Mouse (Mus musculus) heart, embryonic 10.5 days (tissue): ENCODE data around the gene Gstt2. TPM values are rescaled to one million over a fixed set of nuclear protein-coding genes. Genes with fewer than 3 reads are reported as not detected.
"Not testable (repeated sequence)": the region's sequence is repeated elsewhere in the genome, so short reads cannot be mapped to it uniquely, and the experiment has no call there.

Experiments
- DNase-seq: peaks from one replicate; pipeline ENCODE4 v3.0.0-alpha.2; 2017; ENCODE audit warnings: low spot score
- H3K27ac ChIP-seq: fragments of 300-500 bp; sonication (generic); 2 replicates; pipeline ENCODE4 v1.5.1; 2016; ENCODE audit warnings: mild to moderate bottlenecking
- H3K27me3 ChIP-seq: fragments of 300-500 bp; sonication (generic); 2 replicates; pipeline ENCODE4 v1.6.1; 2016; ENCODE audit warnings: mild to moderate bottlenecking; ENCODE audit not compliant: poor library complexity, insufficient read depth, severe bottlenecking
- H3K36me3 ChIP-seq: fragments of 300-500 bp; sonication (generic); 2 replicates; pipeline ENCODE4 v1.6.1; 2016; ENCODE audit warnings: mild to moderate bottlenecking, moderate library complexity
- H3K4me1 ChIP-seq: fragments of 300-500 bp; sonication (generic); 2 replicates; pipeline ENCODE4 v1.6.1; 2016; ENCODE audit warnings: mild to moderate bottlenecking
- H3K4me3 ChIP-seq: fragments of 300-500 bp; sonication (generic); 2 replicates; pipeline ENCODE4 v1.5.1; 2016; ENCODE audit warnings: mild to moderate bottlenecking, moderate library complexity
- H3K9me3 ChIP-seq: fragments of 300-500 bp; sonication (generic); 2 replicates; pipeline ENCODE4 v1.6.1; 2016; ENCODE audit warnings: mild to moderate bottlenecking, moderate library complexity
- WGBS: fragments of 180-500 bp; shearing (Covaris S2); methylation state at CpG from one replicate; pipeline ENCODE4 v1.1.7; 2016; 5-methylcytosine and 5-hydroxymethylcytosine counted together
- polyA plus RNA-seq: library from polyadenylated mRNA; unstranded; fragments of >200 nt; fragmentation: Nextera tagmentation; extraction: Ambion mirVana; gene quantifications from 2 replicates; pipeline ENCODE4 v1.2.1, GENCODE M21; 2016

Gene Gstt2
- polyA plus RNA-seq, 1 experiment from 2014 or later: 11.4 TPM

DNA sequence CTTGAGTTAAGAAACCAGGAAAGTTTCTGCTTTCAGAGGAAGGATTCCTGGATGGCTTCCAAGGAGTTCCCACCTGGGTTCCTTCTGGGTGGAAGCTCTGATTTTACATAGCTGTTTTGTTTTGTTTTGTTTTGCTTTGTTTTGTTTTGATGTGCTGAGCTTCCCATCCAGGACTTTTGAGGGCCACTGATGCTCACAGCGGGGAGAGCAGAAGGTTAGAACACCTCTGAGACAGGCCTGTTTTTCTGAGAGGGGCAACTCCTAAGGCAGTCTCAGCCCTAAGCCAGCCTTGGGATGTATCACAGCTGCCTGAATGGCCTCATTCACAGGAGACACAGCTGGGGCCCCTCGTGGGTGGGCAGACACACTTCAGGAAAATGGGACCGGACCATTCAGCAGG lies 14.5 kb upstream of the Gstt2 start:
- H3K9me3 ChIP-seq: no peaks in the 10 kb centered on the region
- H3K27me3 ChIP-seq: no peaks in the 10 kb centered on the region
- H3K4me3 ChIP-seq: no peak overlapping the region
- DNase-seq: no peak
- H3K36me3 ChIP-seq: peaks cover 8% of the 10 kb centered on the region; the same call in 1 of the 2 replicates
- H3K4me1 ChIP-seq: peaks cover 5% of the 10 kb centered on the region; the same call in 1 of the 2 replicates
- H3K27ac ChIP-seq: no peak overlapping the region
- WGBS: 39% methylated on average over 3 of the region's 3 CpGs

DNA sequence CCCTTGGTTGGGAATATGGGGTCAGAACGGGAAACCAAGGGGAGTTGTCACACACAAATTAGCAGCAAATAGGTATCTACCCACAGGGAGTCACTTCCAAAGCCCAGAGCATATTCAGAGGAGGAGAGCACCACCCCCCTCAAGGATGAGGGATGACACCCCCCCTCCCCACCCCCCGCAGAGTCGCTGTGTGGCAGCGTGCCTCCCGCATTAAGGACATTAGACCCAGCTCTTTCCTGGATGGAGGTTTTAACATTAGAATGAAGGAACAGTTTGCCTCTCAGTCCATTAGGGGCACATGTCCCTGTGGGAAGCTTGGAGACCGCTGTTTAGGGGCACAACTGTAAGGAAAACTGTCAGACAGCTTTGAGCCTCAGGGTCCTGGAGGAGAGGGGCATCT lies 13.9 kb upstream of the Gstt2 start:
- 0 out of 2 replicates have a peak, but pooled peaks cover 2% of the 10 kb centered on the region for H3K36me3 ChIP-seq
- no peak overlapping the region for H3K4me3 ChIP-seq
- H3K27me3 ChIP-seq: no peaks in the 10 kb centered on the region
- WGBS: 5% methylated on average over 6 of the region's 6 CpGs
- no peaks in the 10 kb centered on the region for H3K9me3 ChIP-seq
- H3K27ac ChIP-seq: no peak overlapping the region
- no peak for DNase-seq
- H3K4me1 ChIP-seq: peaks cover 5% of the 10 kb centered on the region; the same call in 1 of the 2 replicates

DNA sequence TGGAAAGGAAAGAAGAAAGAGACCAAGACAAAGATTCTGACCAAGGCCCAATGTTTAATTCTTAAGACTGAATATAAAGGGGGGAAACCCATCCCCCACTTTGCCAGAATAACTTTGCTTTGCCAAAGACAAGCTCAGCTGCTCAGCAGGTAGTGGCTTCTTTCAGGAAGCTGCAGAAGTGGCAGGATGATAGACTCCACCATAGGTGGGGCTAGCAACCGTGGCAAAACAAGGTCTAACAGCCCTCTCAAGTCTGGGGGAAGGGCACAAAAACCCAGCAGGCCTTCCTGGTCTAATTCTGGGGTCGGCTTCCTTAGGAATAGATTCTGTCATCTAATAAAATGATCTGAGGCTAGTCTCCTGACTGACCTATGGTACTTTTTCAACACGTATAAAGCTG lies 11.2 kb upstream of the Gstt2 start:
- DNase-seq: no peak
- Histone ChIP-seq H3K4me3 (no peak overlapping the region), H3K9me3 (no peaks in the 10 kb centered on the region), H3K36me3 (no peaks in the 10 kb centered on the region), H3K4me1 (peaks cover 5% of the 10 kb centered on the region; the same call in 1 of the 2 replicates), H3K27me3 (no peaks in the 10 kb centered on the region), H3K27ac (no peak overlapping the region)
- 20% methylated on average over 3 of the region's 3 CpGs for WGBS

DNA sequence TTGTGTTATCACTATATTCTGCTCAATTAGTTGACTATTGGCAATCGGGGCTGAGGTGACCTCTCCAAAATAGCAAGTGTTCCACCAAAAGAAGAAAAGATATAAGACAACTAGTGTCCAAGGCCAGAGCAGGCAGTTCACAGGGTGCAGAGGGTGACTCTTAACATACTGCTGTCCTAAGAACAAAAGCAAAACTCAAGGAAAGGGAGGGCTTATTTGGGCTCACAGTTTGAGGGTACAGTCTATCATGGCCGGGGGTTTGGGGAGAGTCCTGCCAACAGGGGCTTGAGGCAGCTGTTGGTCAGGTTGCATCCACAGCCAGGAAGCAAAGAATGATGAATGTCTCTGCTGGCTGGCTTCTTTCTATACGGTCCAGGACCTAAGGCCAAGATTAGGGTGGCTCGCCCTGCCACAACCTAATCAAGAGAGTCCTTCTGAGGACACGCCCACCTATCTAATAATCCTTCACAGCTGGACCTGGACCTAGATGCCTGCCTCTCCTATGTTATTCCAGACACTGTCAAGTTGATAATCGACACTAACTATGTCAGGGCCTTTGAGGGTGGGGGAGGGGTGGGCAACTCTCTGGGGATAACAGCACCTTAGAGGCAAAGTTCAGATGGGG lies 8.2 kb upstream of the Gstt2 start:
- Histone ChIP-seq H3K4me3 (no peak overlapping the region), H3K4me1 (no peaks in the 10 kb centered on the region), H3K36me3 (no peaks in the 10 kb centered on the region), H3K27ac (no peak overlapping the region), H3K27me3 (peaks cover 10% of the 10 kb centered on the region; the same call in 1 of the 2 replicates), H3K9me3 (no peaks in the 10 kb centered on the region)
- WGBS: 66% methylated on average over 6 of the region's 6 CpGs
- DNase-seq: no peak

DNA sequence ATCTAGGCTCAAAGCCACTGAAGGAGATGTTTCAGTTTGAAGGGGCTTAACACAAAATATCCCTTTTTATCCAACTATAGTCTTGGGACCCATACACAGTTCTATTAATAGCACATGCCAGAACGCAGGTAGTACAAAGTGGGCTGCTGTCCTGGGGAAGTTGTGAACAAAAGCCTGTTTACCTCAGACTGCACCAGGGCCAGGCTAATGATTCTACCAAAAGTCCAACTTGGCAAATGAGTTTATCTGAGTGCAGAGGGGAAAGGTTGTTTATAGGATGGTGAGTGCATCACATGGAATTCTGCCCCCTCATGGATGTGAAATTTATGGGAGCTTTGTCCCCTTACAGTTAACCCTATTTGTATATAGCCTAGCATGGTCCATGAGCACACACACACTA lies 7.6 kb upstream of the Gstt2 start:
- 60% methylated on average over 1 of the region's 1 CpGs for WGBS
- no peaks in the 10 kb centered on the region for H3K36me3 ChIP-seq
- H3K27ac ChIP-seq: no peak overlapping the region
- no peaks in the 10 kb centered on the region for H3K9me3 ChIP-seq
- H3K27me3 ChIP-seq: peaks cover 10% of the 10 kb centered on the region; the same call in 1 of the 2 replicates
- H3K4me3 ChIP-seq: no peak overlapping the region
- no peaks in the 10 kb centered on the region for H3K4me1 ChIP-seq
- no peak for DNase-seq

DNA sequence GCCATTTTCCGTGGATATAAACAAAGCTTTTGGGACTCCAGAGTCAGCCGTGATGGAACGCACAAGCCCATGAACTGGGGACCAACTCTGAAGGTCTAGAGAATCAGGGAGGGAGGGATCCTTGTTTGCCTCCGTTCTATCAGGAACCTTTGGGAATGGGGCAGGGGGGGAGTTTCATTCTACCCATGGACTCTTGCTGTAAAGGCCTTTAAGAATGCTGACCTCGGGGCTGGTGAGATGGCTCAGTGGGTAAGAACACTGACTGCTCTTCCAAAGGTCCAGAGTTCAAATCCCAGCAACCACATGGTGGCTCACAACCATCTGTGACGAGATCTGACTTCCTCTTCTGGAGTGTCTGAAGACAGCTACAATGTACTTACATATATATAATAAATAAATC lies 6.7 kb upstream of the Gstt2 start:
- not testable (repeated sequence) for DNase-seq, H3K36me3 ChIP-seq, H3K27ac ChIP-seq, H3K4me1 ChIP-seq, H3K4me3 ChIP-seq, H3K27me3 ChIP-seq, H3K9me3 ChIP-seq
- WGBS: 84% methylated on average over 6 of the region's 6 CpGs

DNA sequence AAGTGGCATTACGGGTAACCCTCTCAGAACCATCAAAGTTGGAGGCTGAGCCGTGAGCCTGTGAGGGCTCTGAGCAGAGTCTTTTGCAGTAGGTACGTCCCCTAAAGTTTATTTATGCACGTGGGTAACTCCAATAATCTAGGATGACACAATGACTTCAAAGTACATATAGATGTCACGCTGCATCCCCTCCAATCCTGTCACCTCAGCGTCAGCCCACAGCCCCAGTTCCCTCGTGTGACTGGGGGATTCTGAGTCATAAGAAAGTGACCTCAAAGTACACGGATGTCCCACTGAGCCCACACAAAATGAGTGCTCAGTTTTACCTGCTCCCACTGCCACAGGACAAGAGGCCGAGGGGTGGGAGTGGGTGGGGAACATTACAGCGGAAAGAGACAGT lies 1.9 kb upstream of the Gstt2 start:
- DNase-seq: no peak
- no peaks in the 10 kb centered on the region for H3K9me3 ChIP-seq
- no peaks in the 10 kb centered on the region for H3K36me3 ChIP-seq
- H3K4me3 ChIP-seq: no peak overlapping the region
- H3K27me3 ChIP-seq: peaks cover 11% of the 10 kb centered on the region; the same call in 1 of the 2 replicates
- 83% methylated on average over 10 of the region's 10 CpGs for WGBS
- no peak overlapping the region for H3K27ac ChIP-seq
- peaks cover 43% of the 10 kb centered on the region for H3K4me1 ChIP-seq

DNA sequence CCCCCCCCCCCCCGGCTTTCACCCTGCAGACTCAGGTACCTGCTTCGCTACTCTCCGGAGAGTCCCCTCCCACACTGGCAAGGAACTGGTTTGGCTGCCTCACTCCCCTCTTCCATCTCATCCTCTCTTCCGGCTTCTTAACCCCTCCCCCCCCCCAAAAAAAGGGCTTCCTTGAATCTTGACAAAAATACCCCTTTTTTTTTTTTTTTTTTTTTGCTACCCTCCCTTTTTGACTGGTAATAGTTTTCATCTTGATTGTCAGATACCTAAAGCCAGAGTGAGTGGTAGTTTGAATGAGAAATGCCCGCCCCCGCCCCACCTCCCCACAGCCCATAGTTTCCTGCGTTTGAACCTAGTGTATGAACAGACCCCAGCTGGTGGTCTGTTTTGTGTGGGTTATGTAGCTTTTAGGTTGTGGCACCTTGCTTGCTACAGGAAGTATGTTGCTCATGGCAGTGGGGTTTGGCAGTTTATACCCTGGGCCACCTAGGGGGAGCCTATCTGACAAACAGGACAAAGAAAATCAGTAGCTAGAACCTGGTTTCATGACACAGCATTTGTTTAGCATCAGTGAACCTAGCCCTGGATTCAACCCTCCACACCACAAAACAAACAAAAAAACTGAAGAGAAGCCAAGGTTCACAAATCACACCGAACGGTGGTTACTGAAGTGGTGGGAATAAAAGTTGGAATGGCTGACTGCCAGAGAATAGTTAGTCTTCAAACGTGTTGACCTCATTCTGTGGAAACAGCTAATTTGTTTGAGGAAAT lies 1.3 kb downstream of the Gstt2 start:
- Histone ChIP-seq H3K36me3 (no peaks in the 10 kb centered on the region), H3K9me3 (no peaks in the 10 kb centered on the region), H3K27me3 (peaks cover 23% of the 10 kb centered on the region), H3K4me3 (peak overlapping the region; percentile 62), H3K4me1 (peaks cover 51% of the 10 kb centered on the region), H3K27ac (peak overlapping the region; percentile 77)
- no peak for DNase-seq
- WGBS: 24% methylated on average over 7 of the region's 10 CpGs

DNA sequence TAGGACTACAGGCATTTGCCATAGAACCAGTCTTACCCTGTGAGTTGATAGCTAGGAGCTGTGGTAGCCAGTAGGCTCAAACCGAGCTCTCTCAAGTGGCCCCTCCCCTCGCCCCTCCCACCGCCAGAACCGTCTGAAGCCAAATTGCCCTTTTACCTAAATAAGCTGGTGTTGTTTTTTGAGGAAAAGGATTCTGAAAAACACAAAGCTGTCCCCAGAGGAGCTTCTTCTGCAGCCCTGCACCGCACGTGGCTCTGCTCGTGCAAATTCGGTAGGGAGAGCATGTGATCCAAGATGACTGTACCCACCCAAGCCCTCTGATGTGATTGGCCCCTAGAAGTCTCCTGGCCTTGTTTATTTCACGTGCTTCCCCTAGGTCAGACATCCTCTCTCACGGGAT lies 1.9 kb downstream of the Gstt2 start:
- peaks cover 51% of the 10 kb centered on the region for H3K4me1 ChIP-seq
- no peaks in the 10 kb centered on the region for H3K9me3 ChIP-seq
- H3K4me3 ChIP-seq: peak overlapping the region; percentile 62
- H3K27me3 ChIP-seq: peaks cover 20% of the 10 kb centered on the region
- WGBS: under 1% methylated on average over 10 of the region's 10 CpGs
- peak overlapping the region; percentile 77 for H3K27ac ChIP-seq
- no peaks in the 10 kb centered on the region for H3K36me3 ChIP-seq
- peak; percentile 85 for DNase-seq

DNA sequence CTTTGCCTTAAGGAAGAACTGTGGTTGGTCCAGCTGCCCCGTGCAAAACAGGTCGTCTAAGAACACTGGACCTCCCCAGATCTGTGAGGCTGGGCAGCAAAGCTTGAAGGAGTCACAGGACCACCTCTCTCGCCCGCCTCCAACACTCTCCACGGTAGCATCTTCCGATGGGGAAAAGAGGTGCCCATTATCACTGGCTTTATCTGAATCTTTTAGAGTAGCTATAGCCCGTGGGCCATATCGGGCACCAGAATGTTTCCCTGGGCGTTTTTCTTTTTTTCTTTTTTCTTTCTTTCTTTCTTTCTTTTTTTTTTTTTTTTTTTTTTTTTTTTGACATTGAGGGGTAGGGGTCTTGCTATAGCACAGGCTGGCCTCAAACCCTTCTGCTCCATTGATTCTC lies 2.5 kb downstream of the Gstt2 start:
- H3K9me3 ChIP-seq: no peaks in the 10 kb centered on the region
- no peaks in the 10 kb centered on the region for H3K36me3 ChIP-seq
- peaks cover 20% of the 10 kb centered on the region for H3K27me3 ChIP-seq
- peak overlapping the region; percentile 83 for H3K27ac ChIP-seq
- WGBS: 10% methylated on average over 9 of the region's 9 CpGs
- DNase-seq: no peak
- peaks cover 51% of the 10 kb centered on the region for H3K4me1 ChIP-seq
- peak overlapping the region; percentile 62 for H3K4me3 ChIP-seq

DNA sequence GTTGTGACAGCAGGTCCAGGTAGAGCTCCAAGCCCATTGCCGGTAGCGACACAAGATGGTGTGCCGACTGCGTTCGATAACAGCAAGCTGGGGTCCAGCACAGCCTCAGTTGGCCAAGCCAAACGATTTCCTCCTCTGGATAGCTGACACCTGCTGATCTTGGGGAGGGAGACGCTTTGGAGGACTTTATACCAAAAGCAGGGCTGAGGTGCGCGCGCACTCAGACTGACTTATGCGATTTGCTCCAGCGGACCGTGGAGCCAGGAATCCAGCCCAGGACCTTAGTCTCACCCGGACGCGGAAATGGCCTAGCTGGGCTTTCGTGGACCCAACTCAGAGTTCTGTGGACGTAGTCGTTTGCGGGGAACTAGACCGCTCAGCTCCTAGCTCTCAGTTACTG lies 3.0 kb downstream of the Gstt2 start:
- Histone ChIP-seq H3K27me3 (peaks cover 20% of the 10 kb centered on the region), H3K27ac (peak overlapping the region; percentile 83), H3K36me3 (no peaks in the 10 kb centered on the region), H3K9me3 (no peaks in the 10 kb centered on the region), H3K4me1 (peaks cover 51% of the 10 kb centered on the region), H3K4me3 (peak overlapping the region; percentile 62)
- DNase-seq: peak; percentile 86
- WGBS: under 1% methylated on average over 21 of the region's 21 CpGs

DNA sequence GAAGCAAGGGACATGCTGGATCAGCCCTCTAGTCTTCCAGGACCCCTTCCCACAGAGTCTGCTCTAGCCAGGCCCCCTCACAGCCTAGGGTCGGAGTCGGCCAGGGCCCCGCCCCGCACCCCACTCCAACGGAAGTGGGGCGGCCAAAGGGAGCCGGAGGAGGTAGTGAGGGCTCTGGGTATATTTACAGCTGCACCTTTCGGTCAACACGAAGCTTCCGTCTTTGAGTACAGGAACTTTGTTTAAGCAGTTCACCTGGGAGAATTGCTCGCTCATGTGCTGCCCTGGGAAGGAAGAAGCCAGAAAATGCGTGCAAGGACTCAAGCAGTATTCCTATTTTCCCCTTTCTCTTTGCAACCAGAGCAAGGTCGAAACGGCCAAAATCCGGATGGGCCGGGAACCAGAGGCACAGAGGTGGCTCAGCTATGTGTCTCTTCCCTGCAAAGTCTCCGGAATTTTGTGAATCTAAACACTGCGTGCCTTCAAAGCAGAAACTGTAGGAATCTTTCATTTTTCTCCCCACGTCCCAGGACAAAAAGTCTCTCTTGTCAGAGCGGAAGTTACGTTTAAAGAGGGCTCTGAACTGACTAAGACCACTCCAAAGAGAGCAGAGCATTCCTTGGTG lies 3.7 kb downstream of the Gstt2 start:
- Histone ChIP-seq H3K4me3 (peak overlapping the region; percentile 62), H3K4me1 (peaks cover 49% of the 10 kb centered on the region), H3K36me3 (no peaks in the 10 kb centered on the region), H3K27ac (peak overlapping the region; percentile 83), H3K9me3 (no peaks in the 10 kb centered on the region), H3K27me3 (peaks cover 20% of the 10 kb centered on the region)
- 15% methylated on average over 21 of the region's 21 CpGs for WGBS
- DNase-seq: no peak

DNA sequence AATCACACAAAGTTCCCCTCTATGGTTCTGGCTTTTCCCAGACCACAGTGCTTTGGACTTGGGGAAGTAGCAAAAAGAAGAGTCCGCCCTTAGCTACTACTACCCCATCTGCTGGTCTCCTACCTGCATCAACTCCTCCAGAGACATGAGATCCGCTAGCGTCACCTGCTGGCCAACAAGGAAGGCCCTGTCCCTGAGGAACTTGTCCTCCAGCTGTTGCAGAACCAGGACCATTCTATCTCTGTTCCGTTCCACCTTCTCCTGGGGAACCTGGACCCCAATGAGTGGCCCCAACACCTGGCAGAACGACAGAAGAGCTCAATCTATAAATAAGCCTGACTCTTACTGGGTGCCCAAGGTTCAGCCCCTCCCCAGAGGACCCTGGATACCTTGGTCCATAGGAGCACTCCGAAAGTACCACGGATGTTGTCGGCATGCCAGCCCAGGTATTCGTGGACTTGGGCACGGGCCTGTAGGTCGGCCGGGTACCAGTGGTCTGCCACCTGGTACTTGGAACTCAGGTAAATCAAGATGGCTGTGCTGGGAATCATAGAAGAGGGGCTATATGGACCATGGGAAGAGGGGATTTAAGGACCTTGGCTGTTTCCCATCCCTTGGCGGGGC lies 4.8 kb downstream of the Gstt2 start:
- H3K27me3 ChIP-seq: peaks cover 20% of the 10 kb centered on the region
- peaks cover 38% of the 10 kb centered on the region for H3K4me1 ChIP-seq
- DNase-seq: peak; percentile 86
- no peaks in the 10 kb centered on the region for H3K9me3 ChIP-seq
- H3K36me3 ChIP-seq: no peaks in the 10 kb centered on the region
- WGBS: 53% methylated on average over 13 of the region's 13 CpGs
- no peak overlapping the region for H3K4me3 ChIP-seq
- H3K27ac ChIP-seq: no peak overlapping the region
